Mouse (Mus musculus) spleen, adult 2 months (tissue): ENCODE measurements around the gene Kcnd3.

Source experiments
- CTCF ChIP-seq: fragments of 200-500 bp; IDR thresholded peaks from 2 replicates; pipeline ENCODE4 v1.5.1; 2011; ENCODE audit warnings: mild to moderate bottlenecking, inconsistent platforms; ENCODE audit not compliant: insufficient read depth, insufficient read length, insufficient replicate concordance; ENCODE audit errors: extremely low read depth
- POLR2A ChIP-seq: fragments of 200-500 bp; IDR thresholded peaks from 2 replicates; pipeline ENCODE4 v1.6.1; 2011; ENCODE audit warnings: low read depth, low read length, inconsistent platforms

GRCm38 (mm10) chr3:105581119-105581518 lies 129.0 kb downstream of the Kcnd3 start:
- TF ChIP-seq CTCF (no peak), POLR2A (no peak)
